Mouse (Mus musculus) cerebellum, adult 11 months (tissue): ENCODE data around the gene Grid2.

Experiments used
- DNase-seq: peaks from one replicate; pipeline ENCODE4 v3.0.0; 2022

Gene Grid2

GRCm38 (mm10) chr6:64733311-64733710, 1477.6 kb downstream of the Grid2 start:
- DNase-seq: no peak

GRCm38 (mm10) chr6:64734441-64735320, 1479.0 kb downstream of the Grid2 start:
- DNase-seq: no peak

DNA sequence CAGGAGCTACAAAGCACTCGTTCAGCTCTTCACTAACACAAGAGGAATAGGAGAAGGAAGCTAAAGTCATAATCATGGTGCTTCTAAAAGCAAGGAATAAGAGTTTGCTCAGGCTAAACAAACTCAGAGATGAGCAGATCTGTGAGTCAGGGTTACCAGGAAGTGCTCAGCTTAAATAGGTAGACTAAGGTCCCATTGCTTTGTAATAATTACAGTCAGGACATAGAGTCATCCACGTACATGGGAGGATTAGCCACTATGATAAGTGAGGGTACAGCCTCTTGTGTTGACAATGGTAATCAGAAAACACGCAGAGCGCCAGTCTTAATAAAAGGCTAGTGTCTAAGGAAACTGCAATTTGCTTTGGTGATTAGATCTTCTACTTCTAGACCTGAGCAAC, 1480.6 kb downstream of the Grid2 start:
- DNase-seq: no peak

DNA sequence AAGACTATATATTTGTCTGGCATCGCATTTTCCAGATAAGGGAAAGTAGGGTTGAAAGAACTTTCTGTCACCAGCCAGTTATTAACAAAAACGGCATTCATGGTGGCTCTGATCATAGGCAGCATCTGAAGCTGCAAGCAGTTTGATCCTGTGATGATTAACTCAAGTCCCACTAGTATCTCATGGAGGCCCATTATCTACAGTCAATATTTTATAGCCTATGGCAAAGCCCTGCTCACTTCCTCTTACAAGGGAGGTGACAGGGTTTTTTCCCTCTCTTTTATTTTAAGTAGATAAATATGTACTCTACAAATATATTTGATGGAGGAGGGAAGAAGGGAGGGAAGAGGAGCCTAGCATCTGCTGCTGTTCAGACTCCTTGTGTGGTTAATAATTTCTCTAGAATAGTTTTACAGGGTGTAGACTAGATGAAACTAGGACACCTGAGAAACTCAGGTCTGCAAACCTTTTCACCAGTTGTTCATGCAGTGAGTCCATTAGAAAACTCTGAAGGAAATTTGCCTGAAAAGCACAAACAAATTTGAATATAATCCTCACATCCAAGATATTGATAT, 1487.3 kb downstream of the Grid2 start:
- no peak for DNase-seq
